Mouse (Mus musculus) CH12.LX (cell line): Measurements from ENCODE around the gene Adam10. TPM values are rescaled to one million over a fixed set of nuclear protein-coding genes. Genes with fewer than 3 reads are reported as not detected.

ENCODE experiments used
- DNase-seq: peaks from one replicate; pipeline ENCODE4 v3.0.0-alpha.2; 2013; ENCODE audit errors: extremely low read depth
- H3K27ac ChIP-seq: 2 replicates; pipeline ENCODE4 v1.5.1; 2012; ENCODE audit warnings: low read depth, mild to moderate bottlenecking, control low read depth, moderate library complexity; ENCODE audit not compliant: insufficient read depth
- H3K27me3 ChIP-seq: replicated peaks from 2 replicates; pipeline ENCODE3; 2012; ENCODE audit warnings: inconsistent platforms
- H3K36me3 ChIP-seq, 2 experiments: replicated peaks in 1 of 2; 2 replicates each; pipeline versions ENCODE3 to v1.6.1; 2012; ENCODE audit warnings: inconsistent platforms in 1 of 2, low read length in 1 of 2, mild to moderate bottlenecking in 1 of 2, mixed read lengths in 1 of 2, moderate library complexity in 1 of 2; ENCODE audit not compliant: control insufficient read depth in 1 of 2, insufficient read depth in 1 of 2
- H3K4me1 ChIP-seq, 2 experiments: 2 replicates each; pipeline ENCODE4 v1.6.1; 2012; ENCODE audit warnings: inconsistent platforms in 1 of 2, moderate library complexity in 1 of 2; ENCODE audit not compliant: insufficient read depth in 2 of 2, control insufficient read depth in 1 of 2
- H3K4me2 ChIP-seq: 2 replicates; pipeline ENCODE4 v1.6.1; 2012; ENCODE audit warnings: low read depth, mild to moderate bottlenecking, control low read depth; ENCODE audit not compliant: poor library complexity, insufficient read depth, severe bottlenecking
- H3K4me3 ChIP-seq, 3 experiments: fragments of 150-350 bp in 1 of 3; sonication (generic) in 1 of 3; replicated peaks in 1 of 3; 2 replicates each; pipeline versions ENCODE3 to v1.5.1; 2011 to 2012; ENCODE audit warnings: low read depth in 2 of 3, low read length in 2 of 3, mild to moderate bottlenecking in 2 of 3, moderate library complexity in 2 of 3, control low read depth in 1 of 3, improper control_type of control experiment in 1 of 3, inconsistent platforms in 1 of 3, mixed read lengths in 1 of 3; ENCODE audit not compliant: poor library complexity in 1 of 3
- H3K79me2 ChIP-seq: replicated peaks from 2 replicates; pipeline ENCODE4 v1.6.1; 2012; ENCODE audit warnings: mild to moderate bottlenecking, moderate library complexity; ENCODE audit not compliant: control insufficient read depth, poor library complexity, insufficient read depth, severe bottlenecking; ENCODE audit errors: extremely low read depth
- H3K9ac ChIP-seq: 2 replicates; pipeline ENCODE4 v1.6.1; 2012; ENCODE audit warnings: low read depth, mild to moderate bottlenecking, control low read depth, moderate library complexity; ENCODE audit not compliant: insufficient read depth
- H3K9me3 ChIP-seq: replicated peaks from 2 replicates; pipeline ENCODE3; 2012; ENCODE audit warnings: low read length, inconsistent platforms, mixed read lengths
- EP300 ChIP-seq: IDR thresholded peaks from 2 replicates; pipeline ENCODE4 v1.6.1; 2011; ENCODE audit warnings: low read length, improper control_type of control experiment
- JUN ChIP-seq: IDR thresholded peaks from 2 replicates; pipeline ENCODE4 v1.6.1; 2011; ENCODE audit warnings: low read depth, mild to moderate bottlenecking, low read length, improper control_type of control experiment, moderate library complexity; ENCODE audit not compliant: insufficient read depth
- SMC3 ChIP-seq: IDR thresholded peaks from 2 replicates; pipeline ENCODE4 v1.6.1; 2011; ENCODE audit warnings: low read depth, low read length, improper control_type of control experiment
- dilution Hi-C: fragments of 300-500 bp; cut with MboI; formaldehyde crosslinking; loops from 2 replicates; pipeline ENCODE4 v1.14.3; 2020; ENCODE audit warnings: low sequenced_read_pairs; ENCODE audit not compliant: extremely low pct_unique_long_range_greater_than_20kb, extremely low pct_ligation_motif_present
- in situ Hi-C: fragments of 300-500 bp; cut with MboI; formaldehyde crosslinking; loops from 3 replicates; pipeline ENCODE4 v1.14.3; 2019; ENCODE audit warnings: low sequenced_read_pairs, low pct_ligation_motif_present, low pct_unique_long_range_greater_than_20kb, mixed read lengths
- polyA plus RNA-seq: library from polyadenylated mRNA; unstranded; fragments of >175 nt; gene quantifications from 2 replicates; pipeline ENCODE4 v1.2.1, GENCODE M21; 2012; ENCODE audit warnings: low read depth; ENCODE audit not compliant: insufficient read length
- total RNA-seq, 2 experiments: library from RNA; depleted of rRNA; stranded (reverse); fragments of 300-350 nt in 1 of 2; fragments of >200 nt in 1 of 2; gene quantifications; 2 replicates each; pipeline ENCODE4 v1.2.3; 2012 to 2014

Adam10 gene
- total and polyA plus RNA-seq, 3 experiments = 9.3 to 28.9 (median 17.8) TPM

GRCm38 (mm10) chr9:70827911-70828310 is 149.1 kb downstream of the Adam10 start:
- dilution Hi-C loops = no loop called here
- peaks cover 27 to 42% of the 10 kb centered on the region in 2 experiments for H3K4me1 ChIP-seq
- H3K9ac ChIP-seq = no peak overlapping the region
- H3K36me3 ChIP-seq = no peaks in the 10 kb centered on the region
- in situ Hi-C loops = no loop called here
- no peak overlapping the region for H3K27ac ChIP-seq
- H3K79me2 ChIP-seq = no peaks in the 10 kb centered on the region
- no peak overlapping the region for H3K4me2 ChIP-seq
- H3K9me3 ChIP-seq = peaks cover 2% of the 10 kb centered on the region
- no peak overlapping the region for H3K4me3 ChIP-seq
- H3K27me3 ChIP-seq = no peaks in the 10 kb centered on the region
- no peak for TF ChIP-seq SMC3
- TF ChIP-seq JUN = no peak
- no peak for TF ChIP-seq EP300
- DNase-seq = no peak

Other genes starting within 250 kb of the Adam10 start
- gene Rnf111, start 175.3 kb upstream of the Adam10 start, total RNA-seq (2012; rRNA removed) = 10.4 and 10.8 TPM in 2 replicates
- 11.8 and 12.2 TPM in 2 replicates for gene Rnf111, start 175.3 kb upstream of the Adam10 start, total RNA-seq (2014; rRNA removed)
- gene Rnf111, start 175.3 kb upstream of the Adam10 start, polyA plus RNA-seq = 15.3 and 17.6 TPM in 2 replicates
- gene Sltm, start 136.2 kb upstream of the Adam10 start, total RNA-seq (2012; rRNA removed) = 37.6 and 42.5 TPM in 2 replicates
- gene Sltm, start 136.2 kb upstream of the Adam10 start, total RNA-seq (2014; rRNA removed) = 42.4 and 47.7 TPM in 2 replicates
- 94.5 and 104 TPM in 2 replicates for gene Sltm, start 136.2 kb upstream of the Adam10 start, polyA plus RNA-seq
- gene Gm10642, start 22.7 kb upstream of the Adam10 start, total RNA-seq (2012; rRNA removed) = 1.5 and 2.1 TPM in 2 replicates
- 0.13 TPM in 1 of 2 replicates, not detected in the other for gene Gm10642, start 22.7 kb upstream of the Adam10 start, total RNA-seq (2014; rRNA removed)
- gene Gm10642, start 22.7 kb upstream of the Adam10 start, polyA plus RNA-seq = not detected in 2 replicates
- 5.3 and 7.0 TPM in 2 replicates for gene Mindy2, start 21.8 kb upstream of the Adam10 start, total RNA-seq (2012; rRNA removed)
- gene Mindy2, start 21.8 kb upstream of the Adam10 start, total RNA-seq (2014; rRNA removed) = 9.9 and 10.0 TPM in 2 replicates
- gene Mindy2, start 21.8 kb upstream of the Adam10 start, polyA plus RNA-seq = 5.9 and 6.8 TPM in 2 replicates